Mouse (Mus musculus) stomach, postnatal 0 days (tissue): Measurements from ENCODE around the gene Zbtb16. TPM values are rescaled to one million over a fixed set of nuclear protein-coding genes. Genes with fewer than 3 reads are reported as not detected.
A peak's percentile ranks its signal among the peaks of the same experiment; 100 is the strongest.

Experiments used
- ATAC-seq: fragments of 200-750 bp; cut with Nextera tagmentation; 2 replicates; pipeline ENCODE4 v1.8.0; 2017; ENCODE audit not compliant: low FRiP score, low TSS enrichment
- DNase-seq: peaks from one replicate; pipeline ENCODE4 v3.0.0-alpha.2; 2016; ENCODE audit warnings: low spot score
- H3K27ac ChIP-seq: fragments of 300-500 bp; sonication (generic); replicated peaks from 2 replicates; pipeline ENCODE4 v1.5.1; 2014; ENCODE audit warnings: mild to moderate bottlenecking, control low read depth
- H3K27me3 ChIP-seq: fragments of 300-500 bp; sonication (generic); 2 replicates; pipeline ENCODE4 v1.6.1; 2014; ENCODE audit warnings: low read length; ENCODE audit not compliant: control insufficient read depth, insufficient read depth
- H3K36me3 ChIP-seq: fragments of 300-500 bp; sonication (generic); 2 replicates; pipeline ENCODE4 v1.6.1; 2014; ENCODE audit warnings: low read length, mixed read lengths; ENCODE audit not compliant: control insufficient read depth, insufficient read depth
- H3K4me1 ChIP-seq: fragments of 300-500 bp; sonication (generic); replicated peaks from 2 replicates; pipeline ENCODE4 v1.6.1; 2014; ENCODE audit warnings: antibody characterized with exemption; ENCODE audit not compliant: control insufficient read depth, insufficient read depth
- H3K4me2 ChIP-seq: fragments of 300-500 bp; sonication (generic); replicated peaks from 2 replicates; pipeline ENCODE4 v1.6.1; 2014; ENCODE audit warnings: low read depth, mild to moderate bottlenecking, control low read depth, moderate library complexity
- H3K4me3 ChIP-seq: fragments of 300-500 bp; sonication (generic); 2 replicates; pipeline ENCODE4 v1.5.1; 2014; ENCODE audit warnings: low read depth, low read length, control low read depth
- H3K9ac ChIP-seq: fragments of 300-500 bp; sonication (generic); 2 replicates; pipeline ENCODE4 v1.6.1; 2014; ENCODE audit warnings: mild to moderate bottlenecking, low read length, control low read depth, mixed read lengths
- H3K9me3 ChIP-seq: fragments of 300-500 bp; sonication (generic); 2 replicates; pipeline ENCODE4 v1.6.1; 2016; ENCODE audit warnings: low read length; ENCODE audit not compliant: control insufficient read depth
- CTCF ChIP-seq: IDR thresholded peaks from 2 replicates; pipeline ENCODE4 v1.5.1; 2016; ENCODE audit warnings: antibody characterized with exemption, low read depth, mild to moderate bottlenecking, moderate library complexity
- EP300 ChIP-seq: optimal IDR thresholded peaks from 2 replicates; pipeline ENCODE3; 2016; ENCODE audit warnings: antibody characterized with exemption
- WGBS: fragments of 180-500 bp; shearing (Covaris S2); extraction: QIAGEN DNeasy Blood & Tissue Kit; methylation state at CpG from one replicate; pipeline ENCODE4 v1.1.7; 2014; 5-methylcytosine and 5-hydroxymethylcytosine counted together
- polyA plus RNA-seq: library from polyadenylated mRNA; unstranded; fragments of >200 nt; fragmentation: Nextera tagmentation; extraction: Ambion mirVana; gene quantifications from 2 replicates; pipeline ENCODE4 v1.2.1, GENCODE M21; 2015

The Zbtb16 gene
- polyA plus RNA-seq, 1 experiment from 2014 or later = 1.7 TPM

GRCm38 (mm10) chr9:48787321-48787720 is 48.7 kb downstream of the Zbtb16 start:
- no peak overlapping the region for H3K9ac ChIP-seq
- no peak overlapping the region for H3K4me3 ChIP-seq
- WGBS = 50% methylated on average over 1 of the region's 1 CpGs
- no peaks in the 10 kb centered on the region for H3K4me1 ChIP-seq
- no peaks in the 10 kb centered on the region for H3K36me3 ChIP-seq
- no peak for DNase-seq
- no peak for ATAC-seq
- TF ChIP-seq EP300 (no peak), CTCF (no peak)
- no peaks in the 10 kb centered on the region for H3K9me3 ChIP-seq
- H3K4me2 ChIP-seq = no peak overlapping the region
- H3K27me3 ChIP-seq = no peaks in the 10 kb centered on the region
- H3K27ac ChIP-seq = no peak overlapping the region

- H3K27me3 ChIP-seq = no peaks in the 10 kb centered on the region
- ATAC-seq (0 out of 2 replicates have a peak, but pooled peaks have one; percentile 40), DNase-seq (no peak)
- no peak overlapping the region for H3K27ac ChIP-seq
- TF ChIP-seq EP300 = no peak
- no peak for TF ChIP-seq CTCF
- H3K9ac ChIP-seq = no peak overlapping the region
- no peak overlapping the region for H3K4me2 ChIP-seq
- H3K9me3 ChIP-seq = no peaks in the 10 kb centered on the region
- no peaks in the 10 kb centered on the region for H3K36me3 ChIP-seq
- no peaks in the 10 kb centered on the region for H3K4me1 ChIP-seq
- 60% methylated on average over 6 of the region's 6 CpGs for WGBS
- H3K4me3 ChIP-seq = no peak overlapping the region
Measured at GRCm38 (mm10) chr9:48786814-48787213, 49.2 kb downstream of the Zbtb16 start.

GRCm38 (mm10) chr9:48784937-48785336 is 51.1 kb downstream of the Zbtb16 start:
- TF ChIP-seq CTCF (no peak), EP300 (no peak)
- Histone ChIP-seq H3K9ac (no peak overlapping the region), H3K36me3 (no peaks in the 10 kb centered on the region)

GRCm38 (mm10) chr9:48783292-48783691 is 52.7 kb downstream of the Zbtb16 start:
- TF ChIP-seq CTCF = no peak
- no peak for TF ChIP-seq EP300
- no peak overlapping the region for H3K9ac ChIP-seq
- H3K27ac ChIP-seq = no peak overlapping the region
- no peak overlapping the region for H3K4me3 ChIP-seq
- H3K4me2 ChIP-seq = no peak overlapping the region
- no peaks in the 10 kb centered on the region for H3K9me3 ChIP-seq
- WGBS = 64% methylated on average over 4 of the region's 4 CpGs
- DNase-seq (no peak), ATAC-seq (no peak)
- no peaks in the 10 kb centered on the region for H3K27me3 ChIP-seq
- no peaks in the 10 kb centered on the region for H3K4me1 ChIP-seq
- H3K36me3 ChIP-seq = no peaks in the 10 kb centered on the region

More at GRCm38 (mm10) chr9:48784937-48785336, 51.1 kb downstream of the Zbtb16 start:
- H3K27me3 ChIP-seq = no peaks in the 10 kb centered on the region
- WGBS = 63% methylated on average over 6 of the region's 6 CpGs
- no peak for DNase-seq
- no peaks in the 10 kb centered on the region for H3K4me1 ChIP-seq
- H3K27ac ChIP-seq = no peak overlapping the region
- no peak overlapping the region for H3K4me3 ChIP-seq
- no peaks in the 10 kb centered on the region for H3K9me3 ChIP-seq
- ATAC-seq = no peak
- H3K4me2 ChIP-seq = no peak overlapping the region

GRCm38 (mm10) chr9:48782284-48783060 is 53.5 kb downstream of the Zbtb16 start:
- Histone ChIP-seq H3K36me3 (no peaks in the 10 kb centered on the region), H3K9me3 (no peaks in the 10 kb centered on the region), H3K4me2 (no peak overlapping the region), H3K27me3 (no peaks in the 10 kb centered on the region), H3K27ac (no peak overlapping the region), H3K9ac (no peak overlapping the region), H3K4me3 (no peak overlapping the region), H3K4me1 (no peaks in the 10 kb centered on the region)
- WGBS = 30% methylated on average over 15 of the region's 15 CpGs
- DNase-seq (no peak), ATAC-seq (no peak)
- no peak for TF ChIP-seq EP300
- TF ChIP-seq CTCF = no peak

- TF ChIP-seq EP300 = no peak
- no peak for TF ChIP-seq CTCF
- Histone ChIP-seq H3K9me3 (no peaks in the 10 kb centered on the region), H3K27me3 (no peaks in the 10 kb centered on the region), H3K9ac (no peak overlapping the region), H3K4me2 (no peak overlapping the region), H3K27ac (0 out of 2 replicates have a peak overlapping the region, but pooled peaks have one; percentile 0), H3K36me3 (no peaks in the 10 kb centered on the region), H3K4me1 (no peaks in the 10 kb centered on the region), H3K4me3 (no peak overlapping the region)
- ATAC-seq (no peak), DNase-seq (no peak)
- WGBS = 81% methylated on average over 7 of the region's 7 CpGs
Measured at GRCm38 (mm10) chr9:48776268-48776667, 59.8 kb downstream of the Zbtb16 start.
